Mouse (Mus musculus) neural tube, embryonic 11.5 days (tissue): ENCODE measurements around the gene Gm20696. TPM values are rescaled to one million over a fixed set of nuclear protein-coding genes. Genes with fewer than 3 reads are reported as not detected.

Experiments used
- ATAC-seq: fragments of 200-750 bp; cut with Nextera tagmentation; 2 replicates; pipeline ENCODE4 v1.8.0; 2017; ENCODE audit warnings: moderate number of reproducible peaks, mild to moderate bottlenecking, moderate TSS enrichment, moderate library complexity; ENCODE audit not compliant: insufficient read depth, low FRiP score, low TSS enrichment
- DNase-seq: peaks from one replicate; pipeline ENCODE4 v3.0.0-alpha.2; 2015; ENCODE audit warnings: low spot score
- H3K27ac ChIP-seq: fragments of 300-500 bp; sonication (generic); 2 replicates; pipeline ENCODE4 v1.5.1; 2014; ENCODE audit warnings: low read depth, mild to moderate bottlenecking, low read length
- H3K27me3 ChIP-seq: fragments of 300-500 bp; sonication (generic); 2 replicates; pipeline ENCODE4 v1.6.1; 2014; ENCODE audit warnings: mild to moderate bottlenecking, low read length, mixed read lengths; ENCODE audit not compliant: control insufficient read depth, insufficient read depth
- H3K36me3 ChIP-seq: fragments of 300-500 bp; sonication (generic); 2 replicates; pipeline ENCODE4 v1.6.1; 2014; ENCODE audit warnings: mild to moderate bottlenecking, low read length, moderate library complexity, mixed read lengths; ENCODE audit not compliant: control insufficient read depth, insufficient read depth
- H3K4me1 ChIP-seq: fragments of 300-500 bp; sonication (generic); 2 replicates; pipeline ENCODE4 v1.6.1; 2014; ENCODE audit warnings: low read length, mixed read lengths; ENCODE audit not compliant: control insufficient read depth, insufficient read depth
- H3K4me2 ChIP-seq: fragments of 300-500 bp; sonication (generic); 2 replicates; pipeline ENCODE4 v1.6.1; 2014; ENCODE audit warnings: low read depth, mild to moderate bottlenecking, moderate library complexity
- H3K4me3 ChIP-seq: fragments of 300-500 bp; sonication (generic); 2 replicates; pipeline ENCODE4 v1.5.1; 2014; ENCODE audit warnings: low read depth, low read length
- H3K9ac ChIP-seq: fragments of 300-500 bp; sonication (generic); 2 replicates; pipeline ENCODE4 v1.6.1; 2014; ENCODE audit warnings: mild to moderate bottlenecking, low read length
- H3K9me3 ChIP-seq: fragments of 300-500 bp; sonication (generic); 2 replicates; pipeline ENCODE4 v1.6.1; 2016; ENCODE audit warnings: low read length; ENCODE audit not compliant: control insufficient read depth
- WGBS: fragments of 180-500 bp; shearing (Covaris S2); extraction: QIAGEN DNeasy Blood & Tissue Kit; methylation state at CpG from one replicate; pipeline ENCODE4 v1.1.7; 2014; 5-methylcytosine and 5-hydroxymethylcytosine counted together
- polyA plus RNA-seq: library from polyadenylated mRNA; unstranded; fragments of >200 nt; fragmentation: Nextera tagmentation; extraction: Ambion mirVana; gene quantifications from 2 replicates; pipeline ENCODE4 v1.2.1, GENCODE M21; 2014

Gene Gm20696
- polyA plus RNA-seq, 1 experiment from 2014 or later: 2.5 TPM

DNA sequence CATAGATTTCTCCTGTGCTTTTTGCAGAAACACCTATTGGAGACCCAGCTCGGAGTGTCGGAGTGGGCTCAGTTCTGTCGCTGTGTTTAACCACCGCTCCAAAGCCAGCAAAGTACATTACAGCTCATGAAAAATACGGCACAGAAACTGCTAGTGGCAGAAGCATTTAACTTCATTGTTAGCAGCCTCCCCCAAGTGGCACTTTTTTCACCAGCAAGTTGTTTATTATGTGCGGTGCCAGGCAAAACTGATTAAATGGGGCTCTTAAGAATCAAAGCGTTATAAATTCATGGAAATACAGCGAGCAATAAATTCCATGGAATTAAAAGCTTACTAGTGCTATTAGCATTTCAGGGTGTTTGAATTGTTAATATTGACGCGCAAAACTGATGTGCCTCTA, 433.2 kb downstream of the Gm20696 start:
- no peak for ATAC-seq
- 72% methylated on average over 10 of the region's 10 CpGs for WGBS
- Histone ChIP-seq H3K27ac (no peak overlapping the region), H3K36me3 (no peaks in the 10 kb centered on the region), H3K4me1 (no peaks in the 10 kb centered on the region), H3K9ac (no peak overlapping the region), H3K4me2 (no peak overlapping the region), H3K9me3 (no peaks in the 10 kb centered on the region), H3K4me3 (no peak overlapping the region), H3K27me3 (no peaks in the 10 kb centered on the region)
- no peak for DNase-seq

DNA sequence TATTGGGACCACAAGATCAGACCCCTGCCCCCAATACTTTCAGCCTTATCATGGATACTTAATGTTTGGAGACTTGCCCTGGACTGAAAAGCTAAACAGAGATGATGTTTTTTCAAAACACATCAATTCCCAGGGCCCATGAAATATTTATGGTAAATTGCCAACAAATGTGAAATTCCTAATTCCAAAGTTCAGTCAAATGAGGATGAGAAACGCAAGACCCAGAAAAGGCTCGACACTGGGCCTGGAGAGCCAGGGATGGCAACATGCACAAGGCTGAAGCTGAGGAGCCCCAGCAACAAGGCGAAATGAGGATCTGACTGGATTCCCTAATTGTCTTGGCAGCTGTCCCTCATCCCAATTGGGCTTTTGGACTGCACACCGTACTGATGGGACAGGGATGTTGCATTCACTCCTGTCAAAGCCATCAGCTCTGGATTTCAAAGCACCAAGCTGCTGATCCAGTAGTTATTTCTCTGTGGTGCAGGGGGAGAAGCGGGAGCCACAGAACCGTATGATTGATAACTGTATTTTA, 438.2 kb downstream of the Gm20696 start:
- ATAC-seq: no peak

DNA sequence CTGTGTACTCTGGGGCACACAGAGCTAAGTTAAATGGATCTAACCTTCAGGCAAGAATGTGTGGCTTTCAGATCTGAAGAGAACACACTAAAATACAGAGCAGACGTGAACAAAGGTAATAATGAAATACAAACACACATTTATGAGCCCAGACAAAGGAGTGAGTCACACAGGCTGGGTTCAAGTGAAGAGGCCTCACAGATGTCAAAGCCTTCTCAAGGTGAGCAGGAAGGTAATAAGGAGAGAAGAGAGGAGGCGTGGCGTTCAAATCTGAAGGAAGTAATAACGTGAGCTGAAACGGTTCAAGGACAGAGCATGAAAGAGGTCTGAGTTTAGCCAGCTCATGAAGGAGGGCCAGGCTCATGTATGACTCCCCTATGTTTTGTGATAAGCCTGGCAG, 445.4 kb downstream of the Gm20696 start:
- no peak for DNase-seq
- H3K4me1 ChIP-seq: 0 out of 2 replicates have a peak, but pooled peaks cover 3% of the 10 kb centered on the region
- no peak overlapping the region for H3K4me3 ChIP-seq
- ATAC-seq: no peak
- no peaks in the 10 kb centered on the region for H3K9me3 ChIP-seq
- no peak overlapping the region for H3K9ac ChIP-seq
- H3K4me2 ChIP-seq: no peak overlapping the region
- WGBS: 90% methylated on average over 5 of the region's 5 CpGs
- no peak overlapping the region for H3K27ac ChIP-seq
- H3K27me3 ChIP-seq: no peaks in the 10 kb centered on the region
- H3K36me3 ChIP-seq: no peaks in the 10 kb centered on the region

More for the DNA sequence above, 438.2 kb downstream of the Gm20696 start:
- H3K4me2 ChIP-seq: no peak overlapping the region
- no peaks in the 10 kb centered on the region for H3K36me3 ChIP-seq
- H3K27ac ChIP-seq: no peak overlapping the region
- 89% methylated on average over 6 of the region's 6 CpGs for WGBS
- H3K9ac ChIP-seq: no peak overlapping the region
- no peaks in the 10 kb centered on the region for H3K27me3 ChIP-seq
- H3K9me3 ChIP-seq: no peaks in the 10 kb centered on the region
- no peak overlapping the region for H3K4me3 ChIP-seq
- DNase-seq: no peak
- no peaks in the 10 kb centered on the region for H3K4me1 ChIP-seq

DNA sequence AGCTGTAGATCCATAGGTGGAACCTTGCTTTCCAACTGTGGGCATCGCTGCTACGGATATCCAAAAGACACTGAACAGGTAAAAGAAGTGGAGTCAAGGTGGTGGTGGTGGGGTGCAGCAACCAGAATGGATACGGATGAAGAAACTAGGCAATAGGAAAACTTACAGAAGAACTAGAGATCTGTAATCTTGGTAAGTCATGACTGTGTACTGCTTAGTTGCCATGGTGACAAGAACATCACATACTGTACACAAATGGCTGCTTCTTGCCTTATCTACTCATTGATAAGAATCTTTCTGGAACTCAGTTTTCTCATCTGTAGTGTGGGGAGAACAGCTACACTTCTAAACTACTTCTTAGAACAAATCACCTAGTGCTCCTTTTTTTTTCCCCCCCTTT, 446.1 kb downstream of the Gm20696 start:
- 97% methylated on average over 3 of the region's 3 CpGs for WGBS
- no peak overlapping the region for H3K4me2 ChIP-seq
- no peaks in the 10 kb centered on the region for H3K27me3 ChIP-seq
- H3K9me3 ChIP-seq: no peaks in the 10 kb centered on the region
- 0 out of 2 replicates have a peak, but pooled peaks cover 3% of the 10 kb centered on the region for H3K4me1 ChIP-seq
- no peak overlapping the region for H3K4me3 ChIP-seq
- H3K27ac ChIP-seq: no peak overlapping the region
- H3K9ac ChIP-seq: no peak overlapping the region
- no peaks in the 10 kb centered on the region for H3K36me3 ChIP-seq
- DNase-seq: no peak
- ATAC-seq: no peak

DNA sequence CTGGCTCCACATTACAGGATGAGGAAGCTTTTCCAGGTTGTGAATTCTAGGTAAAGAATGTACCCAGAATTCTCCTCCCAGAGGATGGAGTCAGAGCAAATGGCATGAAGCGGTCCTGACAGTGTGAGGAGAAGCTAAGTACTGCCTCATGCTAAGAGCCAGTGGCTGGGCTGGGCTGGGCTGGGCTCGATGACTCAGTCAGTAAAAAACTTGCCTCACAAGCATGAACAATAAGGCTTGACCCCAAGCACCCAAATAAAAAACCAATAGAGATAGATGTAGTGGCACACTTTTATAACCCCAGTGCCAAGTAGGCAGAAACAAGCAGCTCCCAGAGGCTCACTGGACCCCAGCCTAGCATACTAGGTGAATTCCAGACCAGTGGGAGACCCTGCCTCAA, 448.8 kb downstream of the Gm20696 start:
- no peak overlapping the region for H3K4me3 ChIP-seq

DNA sequence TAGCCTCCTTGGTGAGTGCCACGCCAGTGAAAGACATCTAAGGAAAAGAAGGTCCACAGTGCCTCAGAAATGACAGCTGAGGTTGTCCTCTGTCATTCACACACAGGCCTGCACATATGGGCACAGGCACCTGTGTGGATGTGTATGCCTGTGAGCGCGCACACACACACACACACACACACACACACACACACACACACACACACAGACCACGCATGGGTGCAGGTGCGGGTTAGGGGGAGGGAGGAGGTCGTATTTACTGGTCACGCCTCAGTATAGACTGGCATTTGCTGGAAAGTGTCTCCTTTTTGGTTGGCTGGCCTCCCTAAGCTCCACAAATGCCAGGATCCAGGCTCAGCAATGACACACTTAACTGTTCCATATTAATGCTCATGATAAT, 449.4 kb downstream of the Gm20696 start:
- WGBS: 71% methylated on average over 7 of the region's 7 CpGs
- no peaks in the 10 kb centered on the region for H3K36me3 ChIP-seq
- 0 out of 2 replicates have a peak, but pooled peaks cover 3% of the 10 kb centered on the region for H3K4me1 ChIP-seq
- no peaks in the 10 kb centered on the region for H3K9me3 ChIP-seq
- H3K9ac ChIP-seq: no peak overlapping the region
- H3K27ac ChIP-seq: no peak overlapping the region
- H3K4me3 ChIP-seq: no peak overlapping the region
- ATAC-seq (no peak), DNase-seq (no peak)
- H3K4me2 ChIP-seq: no peak overlapping the region
- no peaks in the 10 kb centered on the region for H3K27me3 ChIP-seq

More for the DNA sequence above, 448.8 kb downstream of the Gm20696 start:
- DNase-seq (no peak), ATAC-seq (no peak)
- Histone ChIP-seq H3K27ac (no peak overlapping the region), H3K36me3 (no peaks in the 10 kb centered on the region), H3K9me3 (no peaks in the 10 kb centered on the region), H3K27me3 (no peaks in the 10 kb centered on the region), H3K4me1 (0 out of 2 replicates have a peak, but pooled peaks cover 3% of the 10 kb centered on the region), H3K4me2 (no peak overlapping the region), H3K9ac (no peak overlapping the region)
- WGBS: 73% methylated on average over 2 of the region's 2 CpGs

DNA sequence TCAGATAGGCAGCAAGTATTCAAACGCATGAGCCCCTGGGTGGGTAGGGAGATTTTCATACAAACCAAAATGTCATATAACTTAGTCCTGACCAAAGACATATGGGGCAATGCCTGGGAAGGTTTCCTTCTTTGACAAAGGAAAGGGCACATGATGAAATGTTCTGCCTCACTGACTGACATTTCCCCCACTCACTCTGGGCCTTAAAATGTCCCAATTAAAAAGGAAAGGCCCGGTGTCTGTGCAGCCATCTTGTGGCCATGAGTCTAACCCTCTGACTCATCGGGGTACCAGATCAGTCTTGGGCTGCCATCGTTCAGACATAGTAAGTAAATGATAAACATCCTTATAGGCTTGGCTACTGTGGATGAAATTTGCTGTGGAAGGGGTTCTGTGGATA, 454.1 kb downstream of the Gm20696 start:
- Histone ChIP-seq H3K9me3 (no peaks in the 10 kb centered on the region), H3K4me3 (no peak overlapping the region), H3K9ac (no peak overlapping the region), H3K27ac (no peak overlapping the region), H3K27me3 (no peaks in the 10 kb centered on the region), H3K4me2 (no peak overlapping the region), H3K36me3 (no peaks in the 10 kb centered on the region), H3K4me1 (peaks cover 5% of the 10 kb centered on the region)
- DNase-seq: no peak
- no peak for ATAC-seq
- 92% methylated on average over 4 of the region's 4 CpGs for WGBS

DNA sequence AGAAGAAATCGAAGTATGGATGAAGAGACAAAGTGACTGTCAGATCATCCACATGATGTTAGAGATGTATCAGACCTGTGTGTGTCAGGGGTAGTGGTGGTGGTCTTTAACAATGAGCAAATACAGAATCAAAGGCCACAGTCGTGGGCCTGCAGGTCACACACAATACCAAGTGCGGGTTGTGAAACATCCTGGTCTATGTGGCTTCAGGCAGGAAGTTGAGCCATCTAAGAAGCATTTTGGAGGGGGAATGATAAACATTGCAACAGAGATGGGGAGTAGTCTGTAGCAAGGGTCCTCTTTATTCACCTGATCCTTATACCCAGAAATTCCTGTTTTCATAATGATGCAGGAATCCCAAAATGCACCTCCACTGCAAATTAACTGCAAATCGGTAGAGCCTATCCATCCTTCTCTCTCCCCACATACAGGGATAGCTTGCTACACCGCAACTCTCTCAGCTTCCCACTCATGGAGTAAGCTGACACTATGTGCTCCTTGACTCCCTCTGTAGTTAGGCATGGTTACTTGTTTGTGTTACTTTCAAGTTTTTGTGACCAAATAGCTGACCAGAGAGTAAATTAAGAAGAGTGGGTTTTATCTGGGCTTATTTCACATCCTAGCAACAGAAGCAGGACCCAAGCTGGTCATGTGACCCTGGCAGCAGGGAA, 454.8 kb downstream of the Gm20696 start:
- Histone ChIP-seq H3K27me3 (no peaks in the 10 kb centered on the region), H3K9ac (no peak overlapping the region), H3K27ac (no peak overlapping the region), H3K36me3 (no peaks in the 10 kb centered on the region), H3K4me1 (peaks cover 10% of the 10 kb centered on the region), H3K9me3 (no peaks in the 10 kb centered on the region), H3K4me2 (no peak overlapping the region), H3K4me3 (no peak overlapping the region)
- ATAC-seq: no peak
- no peak for DNase-seq
- WGBS: 81% methylated on average over 5 of the region's 5 CpGs

DNA sequence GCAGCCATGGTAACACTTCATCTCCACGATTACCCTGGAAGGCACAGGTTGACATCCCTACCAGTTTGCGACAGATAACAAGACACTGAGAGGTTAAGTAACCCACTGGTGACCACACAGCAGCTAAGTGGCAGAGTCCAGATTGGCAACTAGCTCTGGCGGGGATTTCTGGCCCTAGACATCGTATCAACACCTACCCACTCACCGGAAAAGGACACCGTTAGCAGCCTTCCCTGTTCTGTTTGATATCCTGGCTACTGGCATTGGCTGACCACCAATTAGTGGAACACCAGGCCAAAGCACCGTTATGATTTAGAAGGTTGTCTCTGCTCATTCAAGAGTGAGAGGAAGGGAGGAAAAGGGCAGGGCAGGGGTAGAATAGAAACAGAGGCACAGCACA, 456.4 kb downstream of the Gm20696 start:
- H3K27ac ChIP-seq: no peak overlapping the region
- H3K4me1 ChIP-seq: peaks cover 25% of the 10 kb centered on the region
- no peaks in the 10 kb centered on the region for H3K27me3 ChIP-seq
- DNase-seq (no peak), ATAC-seq (no peak)
- H3K9me3 ChIP-seq: no peaks in the 10 kb centered on the region
- 82% methylated on average over 7 of the region's 7 CpGs for WGBS
- no peak overlapping the region for H3K4me3 ChIP-seq
- H3K36me3 ChIP-seq: no peaks in the 10 kb centered on the region
- H3K9ac ChIP-seq: no peak overlapping the region
- no peak overlapping the region for H3K4me2 ChIP-seq
